Mouse (Mus musculus): Measurements from ENCODE around the gene Ubash3b. TPM values are rescaled to one million over a fixed set of nuclear protein-coding genes. Genes with fewer than 3 reads are reported as not detected.

Ubash3b gene
- polyA plus RNA-seq, 1 experiment from 2014 or later, result 27.6 TPM

- Histone ChIP-seq H3K4me3 (replicated peaks; ENCODE audit: low read length) (no peak overlapping the region), H3K36me3 (replicated peaks; ENCODE audit: control insufficient read depth, insufficient read depth) (no peaks in the 10 kb centered on the region), H3K4me2 (replicated peaks) (no peak overlapping the region), H3K27ac (no peak overlapping the region), H3K9me3 (ENCODE audit: control insufficient read depth, low read length) (no peaks in the 10 kb centered on the region), H3K4me1 (replicated peaks; ENCODE audit: control insufficient read depth, insufficient read depth, low read length) (no peaks in the 10 kb centered on the region; the same call in 1 of the 2 replicates), H3K27me3 (ENCODE audit: control insufficient read depth, insufficient read depth, low read length) (no peaks in the 10 kb centered on the region), H3K9ac (no peak overlapping the region)
- DNase-seq (ENCODE audit: low spot score), result no peak
- WGBS, result 90% methylated on average over 3 of the region's 3 CpGs
- no peak for ATAC-seq (ENCODE audit: low FRiP score)
Measured at GRCm38 (mm10) chr9:40983758-40984157, 177.7 kb downstream of the Ubash3b start.

GRCm38 (mm10) chr9:40982480-40982879, 179.0 kb downstream of the Ubash3b start:
- no peaks in the 10 kb centered on the region for H3K4me1 ChIP-seq (replicated peaks; ENCODE audit: control insufficient read depth, insufficient read depth, low read length)
- H3K4me2 ChIP-seq (replicated peaks), result no peak overlapping the region
- H3K27ac ChIP-seq, result no peak overlapping the region
- peak; percentile 66 for DNase-seq (ENCODE audit: low spot score)
- no peak for ATAC-seq (ENCODE audit: low FRiP score)
- no peaks in the 10 kb centered on the region for H3K9me3 ChIP-seq (ENCODE audit: control insufficient read depth, low read length)
- WGBS, result 41% methylated on average over 6 of the region's 6 CpGs
- no peak overlapping the region for H3K4me3 ChIP-seq (replicated peaks; ENCODE audit: low read length)
- H3K36me3 ChIP-seq (replicated peaks; ENCODE audit: control insufficient read depth, insufficient read depth), result no peaks in the 10 kb centered on the region
- no peak overlapping the region for H3K9ac ChIP-seq
- H3K27me3 ChIP-seq (ENCODE audit: control insufficient read depth, insufficient read depth, low read length), result no peaks in the 10 kb centered on the region

GRCm38 (mm10) chr9:40974042-40974801, 187.3 kb downstream of the Ubash3b start:
- H3K27ac ChIP-seq, result no peak overlapping the region
- H3K9ac ChIP-seq, result no peak overlapping the region
- H3K4me1 ChIP-seq (replicated peaks; ENCODE audit: control insufficient read depth, insufficient read depth, low read length), result no peaks in the 10 kb centered on the region
- H3K36me3 ChIP-seq (replicated peaks; ENCODE audit: control insufficient read depth, insufficient read depth), result no peaks in the 10 kb centered on the region
- 83% methylated on average over 11 of the region's 11 CpGs for WGBS
- H3K4me2 ChIP-seq (replicated peaks), result no peak overlapping the region
- H3K9me3 ChIP-seq (ENCODE audit: control insufficient read depth, low read length), result no peaks in the 10 kb centered on the region
- ATAC-seq (ENCODE audit: low FRiP score) (no peak), DNase-seq (ENCODE audit: low spot score) (no peak)
- no peak overlapping the region for H3K4me3 ChIP-seq (replicated peaks; ENCODE audit: low read length)
- H3K27me3 ChIP-seq (ENCODE audit: control insufficient read depth, insufficient read depth, low read length), result no peaks in the 10 kb centered on the region

DNA sequence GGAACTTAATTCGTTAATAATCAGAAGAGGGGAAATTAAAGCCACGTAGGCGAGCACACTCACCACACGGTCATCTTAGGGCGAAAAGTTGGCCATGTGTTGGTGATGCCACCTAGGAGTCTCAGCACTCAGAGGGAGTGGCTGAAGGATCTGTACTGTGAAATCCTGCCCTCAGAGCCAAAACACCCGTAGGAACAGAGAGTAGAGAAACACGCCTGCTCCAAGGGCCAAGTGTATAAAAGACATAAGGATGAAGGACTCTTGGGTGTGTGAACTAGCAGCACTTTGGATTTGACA, 197.1 kb downstream of the Ubash3b start:
- Histone ChIP-seq H3K4me3 (replicated peaks; ENCODE audit: low read length) (peak overlapping the region; percentile 53), H3K4me2 (replicated peaks) (peak overlapping the region; percentile 91), H3K9ac (peak overlapping the region; percentile 73), H3K4me1 (replicated peaks; ENCODE audit: control insufficient read depth, insufficient read depth, low read length) (peaks cover 14% of the 10 kb centered on the region; the same call in 1 of the 2 replicates), H3K36me3 (replicated peaks; ENCODE audit: control insufficient read depth, insufficient read depth) (no peaks in the 10 kb centered on the region), H3K27ac (no peak overlapping the region), H3K9me3 (ENCODE audit: control insufficient read depth, low read length) (no peaks in the 10 kb centered on the region), H3K27me3 (ENCODE audit: control insufficient read depth, insufficient read depth, low read length) (peaks cover 45% of the 10 kb centered on the region)
- peak; percentile 5; the same call in 1 of the 2 replicates for ATAC-seq (ENCODE audit: low FRiP score)
- 12% methylated on average over 7 of the region's 7 CpGs for WGBS
- no peak for DNase-seq (ENCODE audit: low spot score)

DNA sequence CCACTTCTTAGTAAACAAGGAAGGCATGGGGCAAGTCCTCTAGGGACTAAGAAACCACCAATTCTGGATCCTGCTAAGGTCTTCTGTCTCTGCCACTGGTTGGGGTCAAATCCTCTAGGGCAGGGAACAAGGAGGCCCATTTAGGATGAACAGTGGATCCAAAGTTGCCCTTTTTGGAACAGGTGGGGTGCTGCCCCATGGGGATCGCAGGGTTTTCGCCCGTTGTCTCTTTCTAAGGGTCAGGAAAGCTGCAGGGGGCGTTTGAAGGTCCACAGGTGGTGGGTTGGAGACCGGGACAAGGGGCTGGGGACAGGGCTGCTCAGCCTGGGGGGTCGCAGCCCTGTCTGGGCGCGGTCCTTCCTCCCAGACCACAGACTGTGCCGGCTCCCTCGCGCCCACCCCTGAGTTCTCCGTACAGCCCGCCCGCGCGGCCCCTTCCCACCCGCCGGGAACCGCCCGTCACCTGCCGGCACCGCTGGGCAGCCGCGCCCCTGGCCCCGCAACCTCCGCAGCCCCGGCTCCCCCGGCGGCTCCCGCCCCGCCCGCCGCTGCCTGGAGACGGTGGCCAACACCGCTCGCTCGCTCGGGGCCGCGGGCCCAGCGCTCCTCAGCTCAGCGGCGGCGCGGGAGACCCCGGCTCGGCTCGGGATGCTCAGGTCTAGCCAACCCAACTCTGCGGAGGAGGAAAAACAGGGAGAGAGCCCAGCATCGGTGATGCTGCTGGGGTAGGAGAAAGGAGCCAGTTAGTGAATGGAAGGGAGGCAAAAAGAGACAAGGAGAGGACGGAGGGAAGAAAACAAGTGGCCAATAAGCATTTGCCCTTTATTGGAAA, 197.7 kb downstream of the Ubash3b start, which contains the start of gene Jhy:
Gene Jhy (minus strand): TSS at position 533 of the 832 bp plus-strand sequence.
- peak within 1 kb of the TSS; percentile 53 for H3K4me3 ChIP-seq (replicated peaks; ENCODE audit: low read length)
- under 1% methylated on average over 47 of the region's 51 CpGs for WGBS
- H3K9ac ChIP-seq, result peak within 1 kb of the TSS; percentile 73
- no peaks in the 10 kb centered on the region for H3K36me3 ChIP-seq (replicated peaks; ENCODE audit: control insufficient read depth, insufficient read depth)
- H3K27me3 ChIP-seq (ENCODE audit: control insufficient read depth, insufficient read depth, low read length), result peaks cover 45% of the 10 kb centered on the region
- peak; percentile 36 for DNase-seq (ENCODE audit: low spot score)
- H3K4me1 ChIP-seq (replicated peaks; ENCODE audit: control insufficient read depth, insufficient read depth, low read length), result peaks cover 14% of the 10 kb centered on the region; the same call in 1 of the 2 replicates
- peak within 1 kb of the TSS; percentile 91 for H3K4me2 ChIP-seq (replicated peaks)
- 0 out of 2 replicates have a peak within 1 kb of the TSS, but pooled peaks have one; percentile 3 for H3K27ac ChIP-seq
- H3K9me3 ChIP-seq (ENCODE audit: control insufficient read depth, low read length), result no peaks in the 10 kb centered on the region
- peak; percentile 81 for ATAC-seq (ENCODE audit: low FRiP score)

- Histone ChIP-seq H3K4me2 (replicated peaks) (no peak overlapping the region), H3K4me1 (replicated peaks; ENCODE audit: control insufficient read depth, insufficient read depth, low read length) (peaks cover 14% of the 10 kb centered on the region; the same call in 1 of the 2 replicates), H3K4me3 (replicated peaks; ENCODE audit: low read length) (no peak overlapping the region), H3K9me3 (ENCODE audit: control insufficient read depth, low read length) (no peaks in the 10 kb centered on the region), H3K27ac (peak overlapping the region; percentile 54; the same call in 1 of the 2 replicates), H3K27me3 (ENCODE audit: control insufficient read depth, insufficient read depth, low read length) (peaks cover 41% of the 10 kb centered on the region), H3K36me3 (replicated peaks; ENCODE audit: control insufficient read depth, insufficient read depth) (no peaks in the 10 kb centered on the region), H3K9ac (no peak overlapping the region)
- ATAC-seq (ENCODE audit: low FRiP score), result no peak
- WGBS, result 62% methylated on average over 3 of the region's 3 CpGs
- DNase-seq (ENCODE audit: low spot score), result no peak
Measured at GRCm38 (mm10) chr9:40961401-40961800, 200.1 kb downstream of the Ubash3b start.

Other genes starting within 250 kb of the Ubash3b start
- 1.0 and 1.9 TPM in 2 replicates for gene Jhy, start 197.6 kb downstream of the Ubash3b start, polyA plus RNA-seq (2014; fragmentation: Nextera tagmentation; extraction: Ambion mirVana)
- 0.13 and 0.39 TPM in 2 replicates for gene Crtam, start 157.1 kb downstream of the Ubash3b start, polyA plus RNA-seq (2014; fragmentation: Nextera tagmentation; extraction: Ambion mirVana)

Data from hindbrain, embryonic 14.5 days (tissue).